8 mouse cellular contexts compared by ENCODE assay signal in the genomic region with DNA sequence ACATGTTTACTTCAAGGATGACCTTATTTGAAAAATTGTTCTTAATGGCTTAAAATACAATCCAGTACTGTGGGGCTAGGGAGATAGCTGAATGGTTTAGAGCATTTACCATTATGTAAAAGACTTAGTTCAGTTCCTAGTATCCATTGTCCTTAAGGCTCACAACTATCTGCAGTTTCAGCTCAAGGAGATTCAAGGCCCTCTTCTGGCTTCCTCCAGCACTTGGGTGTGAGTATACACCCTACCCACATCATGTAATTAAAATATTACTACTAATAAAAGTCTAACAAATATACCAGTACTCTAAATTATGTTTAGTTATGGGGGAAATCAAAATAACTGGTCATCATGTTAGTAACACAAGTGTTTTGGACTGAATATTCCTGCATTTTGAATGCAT. TPM values are rescaled to one million over a fixed set of nuclear protein-coding genes. Genes with fewer than 3 reads are reported as not detected.
DNase-seq lines count a peak whose midpoint lies in the region; ATAC-seq and TF ChIP-seq lines count a peak whose summit lies in the region.

No protein-coding gene starts in this region.

- peaks cover 27% of the 10 kb centered on the region for H3K36me3 ChIP-seq in heart, embryonic 16.5 days (ENCODE audit: control insufficient read depth, insufficient read depth)
- H3K36me3 ChIP-seq in hindbrain, embryonic 15.5 days: peaks cover 21% of the 10 kb centered on the region
- peaks cover 9% of the 10 kb centered on the region; the same call in 1 of the 2 replicates for H3K36me3 ChIP-seq in midbrain, embryonic 15.5 days (replicated peaks)

- H3K4me2 ChIP-seq in heart, embryonic 16.5 days (ENCODE audit: low read depth, low read length): peak overlapping the region; percentile 53
- peak overlapping the region; percentile 65 for H3K4me2 ChIP-seq in hindbrain, embryonic 15.5 days
- peak overlapping the region; percentile 73; the same call in 1 of the 2 replicates for H3K4me2 ChIP-seq in midbrain, embryonic 15.5 days

- peaks cover 8% of the 10 kb centered on the region for H3K4me1 ChIP-seq in heart, embryonic 16.5 days (ENCODE audit: control insufficient read depth, insufficient read depth, low read length)
- H3K4me1 ChIP-seq in hindbrain, embryonic 15.5 days (replicated peaks): peaks cover 29% of the 10 kb centered on the region
- H3K4me1 ChIP-seq in midbrain, embryonic 15.5 days: peaks cover 24% of the 10 kb centered on the region

- no peak for TF ChIP-seq CTCF in brain, embryonic 14.5 days (IDR thresholded peaks at IDR 0.05; ENCODE audit: borderline replicate concordance, extremely low read depth, insufficient read depth, insufficient read length)

- no peak for ATAC-seq in heart, embryonic 16.5 days (replicated peaks; ENCODE audit: extremely low read depth, insufficient read depth, low FRiP score)
- ATAC-seq in hindbrain, embryonic 15.5 days (ENCODE audit: low FRiP score, low read depth): no peak
- no peak for ATAC-seq in midbrain, embryonic 15.5 days (replicated peaks)

- no peak for TF ChIP-seq POLR2A in brain, embryonic 14.5 days (IDR thresholded peaks at IDR 0.05; ENCODE audit: borderline replicate concordance, extremely low read depth, insufficient read depth, insufficient read length, poor library complexity, severe bottlenecking)

- DNase-seq in heart, postnatal 14 days: no peak
- peak; percentile 7 for DNase-seq in brain, embryonic 14.5 days (ENCODE audit: low read depth)
- no peak for DNase-seq in cerebellum, adult 18-20 months
- DNase-seq in kidney, adult 8-10 months: no peak
- no peak for DNase-seq in layer of hippocampus, adult 11-12 months (ENCODE audit: low spot score)

- H3K27ac ChIP-seq in heart, embryonic 16.5 days (ENCODE audit: low read length): no peak overlapping the region
- H3K27ac ChIP-seq in hindbrain, embryonic 15.5 days (replicated peaks): no peak overlapping the region
- no peak overlapping the region for H3K27ac ChIP-seq in midbrain, embryonic 15.5 days

- no peak overlapping the region; the same call in 1 of the 2 replicates for H3K9ac ChIP-seq in heart, embryonic 16.5 days (ENCODE audit: low read length)
- no peak overlapping the region for H3K9ac ChIP-seq in hindbrain, embryonic 15.5 days
- H3K9ac ChIP-seq in midbrain, embryonic 15.5 days: no peak overlapping the region

- H3K27me3 ChIP-seq in heart, embryonic 16.5 days (ENCODE audit: control insufficient read depth, insufficient read depth, low read length): no peaks in the 10 kb centered on the region
- H3K27me3 ChIP-seq in hindbrain, embryonic 15.5 days: no peaks in the 10 kb centered on the region
- H3K27me3 ChIP-seq in midbrain, embryonic 15.5 days (replicated peaks): no peaks in the 10 kb centered on the region

- intact Hi-C loops in heart, postnatal 14 days (cut with DNase I): loop anchor here (2.0 to 5.0 kb wide), 2 partner anchors 15 to 185 kb away; a partner anchor contains a TSS

- no peaks in the 10 kb centered on the region for H3K9me3 ChIP-seq in heart, embryonic 16.5 days (replicated peaks; ENCODE audit: control insufficient read depth, low read length)
- H3K9me3 ChIP-seq in hindbrain, embryonic 15.5 days: no peaks in the 10 kb centered on the region
- no peaks in the 10 kb centered on the region for H3K9me3 ChIP-seq in midbrain, embryonic 15.5 days

- peak overlapping the region; percentile 18; the same call in 1 of the 2 replicates for H3K4me3 ChIP-seq in heart, embryonic 16.5 days (ENCODE audit: low read length)
- peak overlapping the region; percentile 73; the same call in 1 of the 2 replicates for H3K4me3 ChIP-seq in hindbrain, embryonic 15.5 days
- H3K4me3 ChIP-seq in midbrain, embryonic 15.5 days: peak overlapping the region; percentile 59

RNA-seq across cellular contexts. Expression of a gene that starts 1.0 kb away (rescaled TPM):
- polyA plus RNA-seq in heart, embryonic 16.5 days (2015; fragmentation: Nextera tagmentation; extraction: Ambion mirVana): 40.3 and 41.2 TPM in 2 replicates
- total RNA-seq in heart, postnatal 14 days (2021): 10 to 100 TPM; 21.8 to 26.3 TPM
- 24.2 and 32.2 TPM in 2 replicates for polyA plus RNA-seq in brain, embryonic 14.5 days (2012; rRNA removed)
- 26.8 and 29.1 TPM in 2 replicates for polyA plus RNA-seq in hindbrain, embryonic 15.5 days (2015; fragmentation: Nextera tagmentation; extraction: Ambion mirVana)
- polyA plus RNA-seq in midbrain, embryonic 15.5 days (2015; fragmentation: Nextera tagmentation; extraction: Ambion mirVana): 26.2 and 27.0 TPM in 2 replicates

RNA-seq across cellular contexts. Expression of a gene that starts 1.2 kb away (rescaled TPM):
- 11.0 and 13.4 TPM in 2 replicates for polyA plus RNA-seq in heart, embryonic 16.5 days (2015; fragmentation: Nextera tagmentation; extraction: Ambion mirVana)
- 10 to 100 TPM; 10.2 to 13.7 TPM for total RNA-seq in heart, postnatal 14 days (2021)
- 19.7 and 20.9 TPM in 2 replicates for polyA plus RNA-seq in brain, embryonic 14.5 days (2012; rRNA removed)
- polyA plus RNA-seq in hindbrain, embryonic 15.5 days (2015; fragmentation: Nextera tagmentation; extraction: Ambion mirVana): 29.4 and 30.4 TPM in 2 replicates
- 30.9 and 33.9 TPM in 2 replicates for polyA plus RNA-seq in midbrain, embryonic 15.5 days (2015; fragmentation: Nextera tagmentation; extraction: Ambion mirVana)

RNA-seq across cellular contexts. Expression of a gene that starts 15.3 kb away (rescaled TPM):
- polyA plus RNA-seq in heart, embryonic 16.5 days (2015; fragmentation: Nextera tagmentation; extraction: Ambion mirVana): 62.9 and 74.8 TPM in 2 replicates
- 1 to 10 TPM; 7.4 to 8.7 TPM for total RNA-seq in heart, postnatal 14 days (2021)
- polyA plus RNA-seq in brain, embryonic 14.5 days (2012; rRNA removed): 20.7 and 32.6 TPM in 2 replicates
- polyA plus RNA-seq in hindbrain, embryonic 15.5 days (2015; fragmentation: Nextera tagmentation; extraction: Ambion mirVana): 41.3 and 43.7 TPM in 2 replicates
- polyA plus RNA-seq in midbrain, embryonic 15.5 days (2015; fragmentation: Nextera tagmentation; extraction: Ambion mirVana): 37.3 and 40.5 TPM in 2 replicates

RNA-seq across cellular contexts. Expression of a gene that starts 30.0 kb away (rescaled TPM):
- 13.4 and 14.6 TPM in 2 replicates for polyA plus RNA-seq in heart, embryonic 16.5 days (2015; fragmentation: Nextera tagmentation; extraction: Ambion mirVana)
- total RNA-seq in heart, postnatal 14 days (2021): 10 to 100 TPM; 18.8 to 19.4 TPM
- 28.5 and 28.7 TPM in 2 replicates for polyA plus RNA-seq in brain, embryonic 14.5 days (2012; rRNA removed)
- polyA plus RNA-seq in hindbrain, embryonic 15.5 days (2015; fragmentation: Nextera tagmentation; extraction: Ambion mirVana): 25.2 and 27.7 TPM in 2 replicates
- polyA plus RNA-seq in midbrain, embryonic 15.5 days (2015; fragmentation: Nextera tagmentation; extraction: Ambion mirVana): 32.1 and 32.8 TPM in 2 replicates

RNA-seq across cellular contexts. Expression of a gene that starts 55.8 kb away (rescaled TPM):
- 0.05 and 0.06 TPM in 2 replicates for polyA plus RNA-seq in heart, embryonic 16.5 days (2015; fragmentation: Nextera tagmentation; extraction: Ambion mirVana)
- total RNA-seq in heart, postnatal 14 days (2021): under 1 TPM in 1 of 2 experiments, not detected in 1; 0.02 TPM
- 0.15 and 0.23 TPM in 2 replicates for polyA plus RNA-seq in brain, embryonic 14.5 days (2012; rRNA removed)
- 0.05 TPM in 1 of 2 replicates, not detected in the other for polyA plus RNA-seq in hindbrain, embryonic 15.5 days (2015; fragmentation: Nextera tagmentation; extraction: Ambion mirVana)
- 0.04 and 0.12 TPM in 2 replicates for polyA plus RNA-seq in midbrain, embryonic 15.5 days (2015; fragmentation: Nextera tagmentation; extraction: Ambion mirVana)

Comparison
In these comparisons a context has a peak if more than half of its experiments do, and no peak if none do; other contexts are left out.
1. H3K4me3 ChIP-seq: peak in every context shown above with its lines; median percentile 73 in hindbrain, embryonic 15.5 days; 59 in midbrain, embryonic 15.5 days; 18 in heart, embryonic 16.5 days.